Mouse (Mus musculus) liver, embryonic 14.5 days (tissue): ENCODE data around the gene Lrrc15.

Source experiments
- CTCF ChIP-seq: IDR thresholded peaks from 2 replicates; pipeline ENCODE4 v1.5.1; 2016; ENCODE audit warnings: antibody characterized with exemption, low read depth, control low read depth
- EP300 ChIP-seq: IDR thresholded peaks from 2 replicates; pipeline ENCODE4 v1.6.1; 2016; ENCODE audit warnings: antibody characterized with exemption, low read depth

DNA sequence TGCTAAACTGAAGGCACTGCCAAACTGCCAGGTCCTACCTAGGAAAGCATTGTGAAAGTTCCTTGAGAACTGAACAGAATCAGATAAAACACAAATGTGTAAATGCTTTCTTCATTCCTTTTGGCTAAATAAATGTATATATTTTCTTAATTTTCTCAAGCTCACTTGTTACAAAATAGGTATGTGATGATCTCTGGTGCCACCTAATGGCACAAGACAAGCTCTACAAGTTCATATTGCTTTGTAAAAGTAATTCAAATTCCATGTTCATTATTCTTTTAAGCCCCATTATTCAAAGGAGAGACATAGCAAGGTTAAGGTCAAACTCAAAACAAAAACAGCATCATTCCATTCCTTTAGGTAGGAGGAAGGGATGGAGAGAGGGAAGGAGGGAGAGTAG, 31.2 kb upstream of the Lrrc15 start:
- TF ChIP-seq CTCF (peak; percentile 41; the same call in 1 of the 2 replicates), EP300 (no peak)
